18 mouse cellular contexts compared by ENCODE assay signal in the genomic region with DNA sequence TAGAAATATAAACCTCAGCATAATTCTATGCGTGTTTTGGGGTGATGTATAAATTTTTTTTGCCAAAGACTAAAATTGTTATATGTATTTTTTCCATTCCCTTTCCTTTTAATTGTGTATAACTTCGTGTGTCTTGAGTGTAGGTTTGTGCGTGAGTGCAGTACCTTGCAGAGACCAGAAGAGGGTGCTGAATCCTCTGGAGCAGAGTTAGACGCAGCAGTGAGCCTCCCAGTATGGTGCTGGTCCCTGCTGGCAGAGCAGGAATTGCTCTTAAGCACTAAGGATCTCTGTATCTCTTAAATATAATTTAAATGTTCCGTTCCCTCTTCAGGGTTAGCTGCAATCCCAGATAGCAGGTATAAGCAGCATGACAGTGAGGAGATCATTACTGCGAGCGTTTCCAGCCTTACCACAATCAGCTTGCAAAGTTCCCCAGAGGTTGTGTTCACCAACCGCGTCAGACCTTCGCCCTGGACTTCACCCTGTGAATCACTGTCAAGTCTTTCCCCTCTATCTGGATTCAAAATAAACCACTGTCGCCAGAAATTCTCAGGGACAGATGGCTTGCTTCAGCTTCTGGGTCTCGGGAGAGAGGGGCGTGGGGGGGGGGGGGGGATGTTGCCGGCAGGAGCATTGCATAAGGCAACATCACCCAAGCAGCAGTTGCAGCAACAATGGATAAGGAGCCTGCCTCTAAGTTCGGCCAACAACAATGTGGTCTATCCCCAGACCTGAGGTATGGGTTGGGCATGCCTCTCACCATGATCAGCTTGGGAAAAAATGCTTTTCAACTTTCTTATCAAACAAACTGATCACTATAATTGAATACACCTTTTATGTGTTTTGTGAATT. TPM values are rescaled to one million over a fixed set of nuclear protein-coding genes. Genes with fewer than 3 reads are reported as not detected.
DNase-seq lines count a peak whose midpoint lies in the region; ATAC-seq and TF ChIP-seq lines count a peak whose summit lies in the region.
"Had no signal": no experiment of that assay in that cellular context is flagged by ENCODE, and none has a peak within 500 bp of the region (broad histone marks: within the 10 kb centered on the region; RNA-seq: fewer than 3 reads in every experiment).

No protein-coding gene starts in this region.

- TF ChIP-seq POLR2A in testis, adult 2 months (IDR thresholded peaks at IDR 0.05; ENCODE audit: control insufficient read depth, low read depth, low read length): no peak

- no peak overlapping the region for H3K27ac ChIP-seq in kidney, embryonic 15.5 days
- no peak overlapping the region for H3K27ac ChIP-seq in testis, adult 2 months (ENCODE audit: control insufficient read depth, insufficient read depth, low read depth, low read length)
- H3K27ac ChIP-seq: hindbrain, embryonic 14.5 days; midbrain, embryonic 13.5 days; neural tube, embryonic 15.5 days had no signal

- 0 out of 2 replicates have a peak, but pooled peaks cover 11% of the 10 kb centered on the region for H3K4me1 ChIP-seq in kidney, embryonic 15.5 days
- H3K4me1 ChIP-seq in testis, adult 2 months (ENCODE audit: control insufficient read depth, insufficient read depth, low read length): no peaks in the 10 kb centered on the region; the same call in 1 of the 2 replicates
- H3K4me1 ChIP-seq: neural tube, embryonic 15.5 days had no signal

- 0 out of 2 replicates have a peak, but pooled peaks have one; percentile 25 for ATAC-seq in kidney, embryonic 15.5 days (replicated peaks; ENCODE audit: low FRiP score)
- no peak for ATAC-seq in inflammation-experienced regulatory T-cells, adult 6 months
- ATAC-seq in monocyte, adult 5-6 weeks (replicated peaks; ENCODE audit: insufficient number of reproducible peaks, low FRiP score, low TSS enrichment, poor library complexity, severe bottlenecking): no peak
- ATAC-seq: forebrain, embryonic 14.5 days; midbrain, embryonic 13.5 days had no signal

- DNase-seq in kidney, adult 11 months: no peak
- no peak for DNase-seq in testis, postnatal 10 days (ENCODE audit: low spot score)
- peak; percentile 3 for DNase-seq in brain, adult 2 months (ENCODE audit: low read depth, low spot score)
- DNase-seq: adrenal gland, postnatal 14 days; cerebellum, adult 8-10 months; layer of hippocampus, adult 9-11 months had no signal

- H3K9ac ChIP-seq in kidney, embryonic 15.5 days: no peak overlapping the region
- H3K9ac ChIP-seq: hindbrain, embryonic 14.5 days; midbrain, embryonic 13.5 days; neural tube, embryonic 15.5 days had no signal

- no peaks in the 10 kb centered on the region for H3K36me3 ChIP-seq in kidney, embryonic 15.5 days
- H3K36me3 ChIP-seq in testis, adult 2 months (ENCODE audit: control insufficient read depth, insufficient read depth, low read length): no peaks in the 10 kb centered on the region
- H3K36me3 ChIP-seq: midbrain, embryonic 13.5 days; neural tube, embryonic 15.5 days had no signal

- no peaks in the 10 kb centered on the region for H3K27me3 ChIP-seq in kidney, embryonic 15.5 days
- no peaks in the 10 kb centered on the region for H3K27me3 ChIP-seq in testis, adult 2 months (ENCODE audit: control insufficient read depth, insufficient read depth, low read length)
- H3K27me3 ChIP-seq: midbrain, embryonic 13.5 days; neural tube, embryonic 15.5 days had no signal

- no peaks in the 10 kb centered on the region for H3K9me3 ChIP-seq in kidney, embryonic 15.5 days (replicated peaks)
- H3K9me3 ChIP-seq: midbrain, embryonic 13.5 days; neural tube, embryonic 15.5 days had no signal

- peak; percentile 59; the same call in 1 of the 2 replicates for TF ChIP-seq CTCF in testis, adult 2 months (IDR thresholded peaks at IDR 0.05; ENCODE audit: control insufficient read depth, insufficient read depth, insufficient replicate concordance, low read depth, low read length)

- no peak overlapping the region for H3K4me3 ChIP-seq in kidney, embryonic 15.5 days (replicated peaks)
- H3K4me3 ChIP-seq in testis, adult 2 months (ENCODE audit: control insufficient read depth, low read depth, low read length): no peak overlapping the region
- H3K4me3 ChIP-seq: midbrain, embryonic 13.5 days; neural tube, embryonic 15.5 days had no signal

- no peak overlapping the region for H3K4me2 ChIP-seq in kidney, embryonic 15.5 days
- H3K4me2 ChIP-seq: hindbrain, embryonic 14.5 days; midbrain, embryonic 13.5 days; neural tube, embryonic 15.5 days had no signal

- 62% methylated on average over 15 of the region's 15 CpGs for WGBS in kidney, embryonic 15.5 days

RNA-seq across cellular contexts. Expression of a gene that starts 41.4 kb away (rescaled TPM):
- not detected in 2 replicates for polyA plus RNA-seq in kidney, embryonic 15.5 days (2015; fragmentation: Nextera tagmentation; extraction: Ambion mirVana)
- 1,453 and 1,540 TPM in 2 replicates for polyA plus RNA-seq in testis, adult 2 months (2012; rRNA removed)
- not detected for polyA plus RNA-seq in inflammation-experienced regulatory T-cells, adult 6 months (2017; shearing (Covaris generic))
- total RNA-seq in monocyte, adult 5-6 weeks (2017): 1.1 TPM in 1 of 3 replicates, not detected in the others
- total RNA-seq: adrenal gland, postnatal 14 days; granulocyte monocyte progenitor cell, adult 5-6 weeks had no signal
- polyA plus RNA-seq: embryonic facial prominence, embryonic 11.5 days; forebrain, embryonic 14.5 days; hindbrain, embryonic 14.5 days; limb, embryonic 14.5 days; midbrain, embryonic 13.5 days; neural tube, embryonic 15.5 days; stomach, embryonic 14.5 days had no signal

RNA-seq across cellular contexts. Expression of a gene that starts 42.8 kb away (rescaled TPM):
- polyA plus RNA-seq in kidney, embryonic 15.5 days (2015; fragmentation: Nextera tagmentation; extraction: Ambion mirVana): 1.8 and 2.4 TPM in 2 replicates
- polyA plus RNA-seq in testis, adult 2 months (2012; rRNA removed): 28.7 and 37.9 TPM in 2 replicates
- not detected for polyA plus RNA-seq in inflammation-experienced regulatory T-cells, adult 6 months (2017; shearing (Covaris generic))
- not detected in 3 replicates for total RNA-seq in monocyte, adult 5-6 weeks (2017)
- total RNA-seq: granulocyte monocyte progenitor cell, adult 5-6 weeks had no signal

Comparison
In these comparisons a context has a peak if more than half of its experiments do, and no peak if none do; other contexts are left out.
1. RNA of a gene that starts 41.4 kb away (polyA plus RNA-seq): 1,453 to 1,540 TPM in testis, adult 2 months; not detected in kidney, embryonic 15.5 days and not detected in inflammation-experienced regulatory T-cells, adult 6 months; every median in the first group is over 1,000 times any median in the second.